Mouse (Mus musculus) ovary, adult 18-20 months (tissue): ENCODE results near the gene Stk39.

Source experiments
- DNase-seq: peaks from one replicate; pipeline ENCODE4 v3.0.0; 2022; ENCODE audit warnings: low spot score, mixed read lengths

Stk39 gene

GRCm38 (mm10) chr2:68471759-68472550, at the start of gene Stk39:
Gene Stk39 (minus strand): TSS chr2:68472268.
- DNase-seq: peak; percentile 77

- no peak for DNase-seq
Observed at GRCm38 (mm10) chr2:68515409-68515808, 43.3 kb upstream of the Stk39 start.

- DNase-seq: no peak
Observed at GRCm38 (mm10) chr2:68503202-68503601, 31.1 kb upstream of the Stk39 start.

GRCm38 (mm10) chr2:68502734-68503133, 30.7 kb upstream of the Stk39 start:
- DNase-seq: no peak

- DNase-seq: no peak
Observed at GRCm38 (mm10) chr2:68502236-68502635, 30.2 kb upstream of the Stk39 start.

- DNase-seq: no peak
Observed at GRCm38 (mm10) chr2:68486275-68486674, 14.2 kb upstream of the Stk39 start.

GRCm38 (mm10) chr2:68485141-68485540, 13.1 kb upstream of the Stk39 start:
- no peak for DNase-seq

GRCm38 (mm10) chr2:68482896-68483295, 10.8 kb upstream of the Stk39 start:
- no peak for DNase-seq

- DNase-seq: no peak
Observed at GRCm38 (mm10) chr2:68479823-68480222, 7.8 kb upstream of the Stk39 start.

GRCm38 (mm10) chr2:68472921-68473320, 853 bp upstream of the Stk39 start:
- no peak for DNase-seq

- DNase-seq: no peak
Observed at GRCm38 (mm10) chr2:68472551-68472910, 463 bp upstream of the Stk39 start.

- peak; percentile 43 for DNase-seq
Observed at GRCm38 (mm10) chr2:68470891-68471758, 943 bp downstream of the Stk39 start.

GRCm38 (mm10) chr2:68469491-68469890, 2.6 kb downstream of the Stk39 start:
- DNase-seq: no peak

- DNase-seq: peak; percentile 43
Observed at GRCm38 (mm10) chr2:68468698-68469097, 3.4 kb downstream of the Stk39 start.

GRCm38 (mm10) chr2:68468259-68468658, 3.8 kb downstream of the Stk39 start:
- no peak for DNase-seq

GRCm38 (mm10) chr2:68467085-68467978, 4.7 kb downstream of the Stk39 start:
- DNase-seq: no peak

- peak; percentile 54 for DNase-seq
Observed at GRCm38 (mm10) chr2:68466124-68467070, 5.7 kb downstream of the Stk39 start.

- DNase-seq: no peak
Observed at GRCm38 (mm10) chr2:68465266-68466123, 6.6 kb downstream of the Stk39 start.

- no peak for DNase-seq
Observed at GRCm38 (mm10) chr2:68464456-68464855, 7.6 kb downstream of the Stk39 start.

GRCm38 (mm10) chr2:68463801-68464200, 8.3 kb downstream of the Stk39 start:
- no peak for DNase-seq
